17 mouse cellular contexts compared by ENCODE assay signal in genomic region chr11:60090696-60091421, GRCm38 (mm10). TPM values are rescaled to one million over a fixed set of nuclear protein-coding genes. Genes with fewer than 3 reads are reported as not detected.
DNase-seq lines count a peak whose midpoint lies in the region; ATAC-seq and TF ChIP-seq lines count a peak whose summit lies in the region.
"Had no signal": no experiment of that assay in that cellular context is flagged by ENCODE, and none has a peak within 500 bp of the region (broad histone marks: within the 10 kb centered on the region; RNA-seq: fewer than 3 reads in every experiment).

No protein-coding gene starts in this region.

- no peak for TF ChIP-seq CTCF in liver, postnatal 0 days (IDR thresholded peaks at IDR 0.05; ENCODE audit: low read depth)

- DNase-seq in liver = peak; percentile 57
- no peak for DNase-seq in liver, postnatal 0 days
- DNase-seq in c-Kit-positive CD71-positive TER-119-negative erythroid progenitor cells, embryonic 14.5 days (ENCODE audit: low read depth) = peak; percentile 42
- DNase-seq in liver, embryonic 13.5 days = no peak
- peak; percentile 28 for DNase-seq in splenic B cell, adult 2 months (ENCODE audit: low read depth, low spot score)
- no peak for DNase-seq in testis, postnatal 10 days (ENCODE audit: low spot score)
- no peak for DNase-seq in layer of hippocampus, adult 9-11 months
- DNase-seq: cerebellum, adult 8-10 months; forebrain, postnatal 0 days; gastrocnemius, postnatal 14 days; kidney, adult 11 months; kidney, postnatal 14 days had no signal

- no peak for TF ChIP-seq EP300 in liver, postnatal 0 days (IDR thresholded peaks at IDR 0.05; ENCODE audit: low read depth)

- no peak overlapping the region for H3K4me3 ChIP-seq in liver, postnatal 0 days (ENCODE audit: low read depth, low read length)
- no peak overlapping the region for H3K4me3 ChIP-seq in liver, embryonic 13.5 days (replicated peaks)
- H3K4me3 ChIP-seq: limb, embryonic 13.5 days; lung, embryonic 15.5 days had no signal

- ATAC-seq in liver, postnatal 0 days = no peak
- ATAC-seq in liver, embryonic 13.5 days (ENCODE audit: low read depth) = peak; percentile 67
- ATAC-seq: forebrain, postnatal 0 days; hindbrain, postnatal 0 days had no signal

- H3K36me3 ChIP-seq in liver, postnatal 0 days (replicated peaks; ENCODE audit: insufficient read depth, low read length) = no peaks in the 10 kb centered on the region
- no peaks in the 10 kb centered on the region for H3K36me3 ChIP-seq in liver, embryonic 13.5 days
- no peaks in the 10 kb centered on the region for H3K36me3 ChIP-seq in splenic B cell, adult 2 months (ENCODE audit: control insufficient read depth, insufficient read depth, low read length, poor library complexity, severe bottlenecking)
- H3K36me3 ChIP-seq: limb, embryonic 13.5 days; lung, embryonic 15.5 days had no signal

- 20% methylated on average over 5 of the region's 5 CpGs for WGBS in liver, postnatal 0 days (ENCODE audit: insufficient replicate concordance)
- 21% methylated on average over 5 of the region's 5 CpGs for WGBS in liver, embryonic 13.5 days (ENCODE audit: insufficient replicate concordance)

- H3K4me2 ChIP-seq in liver, postnatal 0 days (ENCODE audit: low read depth, low read length) = no peak overlapping the region
- peak overlapping the region; percentile 36 for H3K4me2 ChIP-seq in liver, embryonic 13.5 days
- H3K4me2 ChIP-seq: heart, embryonic 11.5 days; limb, embryonic 13.5 days; lung, embryonic 15.5 days; midbrain, embryonic 11.5 days had no signal

- H3K9me3 ChIP-seq in liver, postnatal 0 days (ENCODE audit: low read length) = no peaks in the 10 kb centered on the region
- H3K9me3 ChIP-seq in liver, embryonic 13.5 days (replicated peaks) = no peaks in the 10 kb centered on the region
- H3K9me3 ChIP-seq: limb, embryonic 13.5 days; lung, embryonic 15.5 days had no signal

- H3K27ac ChIP-seq in liver, postnatal 0 days (ENCODE audit: low read depth) = no peak overlapping the region
- peak overlapping the region; percentile 66 for H3K27ac ChIP-seq in liver, embryonic 13.5 days
- H3K27ac ChIP-seq: hindbrain, postnatal 0 days; limb, embryonic 13.5 days; lung, embryonic 15.5 days had no signal

- H3K27me3 ChIP-seq in liver, postnatal 0 days (ENCODE audit: insufficient read depth, low read length) = no peaks in the 10 kb centered on the region
- H3K27me3 ChIP-seq in liver, embryonic 13.5 days = no peaks in the 10 kb centered on the region
- H3K27me3 ChIP-seq in splenic B cell, adult 2 months (ENCODE audit: control insufficient read depth, insufficient read depth, low read length, poor library complexity, severe bottlenecking) = no peaks in the 10 kb centered on the region
- H3K27me3 ChIP-seq: limb, embryonic 13.5 days; lung, embryonic 15.5 days had no signal

- H3K9ac ChIP-seq in liver, postnatal 0 days (replicated peaks) = no peak overlapping the region; the same call in 1 of the 2 replicates
- no peak overlapping the region for H3K9ac ChIP-seq in liver, embryonic 13.5 days
- H3K9ac ChIP-seq: forebrain, postnatal 0 days; limb, embryonic 13.5 days; lung, embryonic 15.5 days had no signal

- H3K4me1 ChIP-seq in liver, postnatal 0 days (ENCODE audit: insufficient read depth) = peaks cover 8% of the 10 kb centered on the region
- H3K4me1 ChIP-seq in liver, embryonic 13.5 days (replicated peaks) = peaks cover 67% of the 10 kb centered on the region

RNA-seq across cellular contexts. Expression of gene Rai1, which starts 14.0 kb away (rescaled TPM):
- 3.8 and 4.4 TPM in 2 replicates for polyA plus RNA-seq in liver, postnatal 0 days (2015; fragmentation: Nextera tagmentation; extraction: Ambion mirVana)
- 5.1 and 5.7 TPM in 2 replicates for polyA plus RNA-seq in liver, embryonic 13.5 days (2015; fragmentation: Nextera tagmentation; extraction: Ambion mirVana)

RNA-seq across cellular contexts. Expression of gene Pemt, which starts 44.6 kb away (rescaled TPM):
- polyA plus RNA-seq in liver, postnatal 0 days (2015; fragmentation: Nextera tagmentation; extraction: Ambion mirVana) = 589 and 592 TPM in 2 replicates
- 7.7 and 7.9 TPM in 2 replicates for polyA plus RNA-seq in liver, embryonic 13.5 days (2015; fragmentation: Nextera tagmentation; extraction: Ambion mirVana)

Comparison
In these comparisons a context has a peak if more than half of its experiments do, and no peak if none do; other contexts are left out.
1. DNase-seq: peak in liver (single experiment), c-Kit-positive CD71-positive TER-119-negative erythroid progenitor cells, embryonic 14.5 days (single experiment) and splenic B cell, adult 2 months (single experiment); none in liver, postnatal 0 days (single experiment), liver, embryonic 13.5 days (single experiment), testis, postnatal 10 days (single experiment) and layer of hippocampus, adult 9-11 months (single experiment).
2. RNA of gene Pemt, which starts 44.6 kb away (polyA plus RNA-seq): 589 to 592 TPM in liver, postnatal 0 days; 7.7 to 7.9 TPM in liver, embryonic 13.5 days; every median in the first group is over 10 times any median in the second.